Comparison of ENCODE assay signal across 21 mouse cellular contexts in genomic region chr1:185292646-185293360, GRCm38 (mm10). TPM values are rescaled to one million over a fixed set of nuclear protein-coding genes. Genes with fewer than 3 reads are reported as not detected.
A peak's percentile ranks its signal among the peaks of the same experiment; 100 is the strongest.
DNase-seq lines count a peak whose midpoint lies in the region; ATAC-seq lines count a peak whose summit lies in the region.
"Had no signal": no experiment of that assay in that cellular context is flagged by ENCODE, and none has a peak within 500 bp of the region (broad histone marks: within the 10 kb centered on the region; RNA-seq: fewer than 3 reads in every experiment).

No protein-coding gene starts in this region.

- DNase-seq in embryonic facial prominence, embryonic 14.5 days (ENCODE audit: low spot score): no peak
- DNase-seq in embryonic facial prominence, embryonic 10.5 days (ENCODE audit: low spot score): no peak
- DNase-seq in kidney, adult 9 months: peak; percentile 23
- DNase-seq in kidney, adult 18-20 months: no peak
- peak; percentile 28 to 58 for DNase-seq in kidney, postnatal 4 days
- DNase-seq: adrenal gland, adult 2 months; cerebellum, adult 18-20 months; embryo, embryonic 11 days; gastrocnemius, postnatal 14 days; heart, adult 18-20 months; heart, postnatal 10 days; layer of hippocampus, adult 9-11 months; thymus, adult 18-20 months; thymus, postnatal 36 days had no signal

- H3K4me2 ChIP-seq in embryonic facial prominence, embryonic 14.5 days (ENCODE audit: low read depth, low read length): no peak overlapping the region
- no peak overlapping the region for H3K4me2 ChIP-seq in kidney, embryonic 16.5 days (replicated peaks; ENCODE audit: low read depth, low read length)
- no peak overlapping the region for H3K4me2 ChIP-seq in hindbrain, embryonic 12.5 days (replicated peaks)
- H3K4me2 ChIP-seq: embryonic facial prominence, embryonic 15.5 days; forebrain, embryonic 15.5 days; heart, embryonic 12.5 days had no signal

- ATAC-seq in embryonic facial prominence, embryonic 14.5 days (ENCODE audit: low read depth): 0 out of 2 replicates have a peak, but pooled peaks have one; percentile 23
- peak; percentile 92 for ATAC-seq in kidney, embryonic 16.5 days (ENCODE audit: low FRiP score, low TSS enrichment)
- ATAC-seq in hindbrain, embryonic 12.5 days (ENCODE audit: low FRiP score): no peak
- ATAC-seq: forebrain, embryonic 15.5 days had no signal

- no peaks in the 10 kb centered on the region for H3K9me3 ChIP-seq in embryonic facial prominence, embryonic 14.5 days (ENCODE audit: control insufficient read depth, low read length)
- no peaks in the 10 kb centered on the region for H3K9me3 ChIP-seq in embryonic facial prominence, embryonic 10.5 days
- no peaks in the 10 kb centered on the region for H3K9me3 ChIP-seq in kidney, embryonic 16.5 days (ENCODE audit: low read length)
- no peaks in the 10 kb centered on the region for H3K9me3 ChIP-seq in hindbrain, embryonic 12.5 days (replicated peaks)
- H3K9me3 ChIP-seq: embryonic facial prominence, embryonic 15.5 days; forebrain, embryonic 15.5 days; heart, embryonic 12.5 days; midbrain, embryonic 10.5 days had no signal

- no peak overlapping the region for H3K4me3 ChIP-seq in embryonic facial prominence, embryonic 14.5 days (ENCODE audit: low read depth, low read length)
- no peak overlapping the region for H3K4me3 ChIP-seq in embryonic facial prominence, embryonic 10.5 days
- H3K4me3 ChIP-seq in kidney, embryonic 16.5 days (ENCODE audit: low read length): no peak overlapping the region
- no peak overlapping the region for H3K4me3 ChIP-seq in hindbrain, embryonic 12.5 days
- H3K4me3 ChIP-seq: embryonic facial prominence, embryonic 15.5 days; forebrain, embryonic 15.5 days; heart, embryonic 12.5 days; midbrain, embryonic 10.5 days had no signal

- H3K4me1 ChIP-seq in embryonic facial prominence, embryonic 14.5 days (ENCODE audit: control insufficient read depth, insufficient read depth, low read length): no peaks in the 10 kb centered on the region
- no peaks in the 10 kb centered on the region for H3K4me1 ChIP-seq in embryonic facial prominence, embryonic 10.5 days
- H3K4me1 ChIP-seq in kidney, embryonic 16.5 days (ENCODE audit: insufficient read depth, low read length): no peaks in the 10 kb centered on the region
- no peaks in the 10 kb centered on the region for H3K4me1 ChIP-seq in hindbrain, embryonic 12.5 days
- H3K4me1 ChIP-seq: forebrain, embryonic 15.5 days; heart, embryonic 12.5 days; midbrain, embryonic 10.5 days had no signal

- H3K9ac ChIP-seq in embryonic facial prominence, embryonic 14.5 days (ENCODE audit: low read depth, low read length): no peak overlapping the region
- no peak overlapping the region for H3K9ac ChIP-seq in kidney, embryonic 16.5 days (replicated peaks; ENCODE audit: low read length)
- H3K9ac ChIP-seq in hindbrain, embryonic 12.5 days: no peak overlapping the region
- H3K9ac ChIP-seq: embryonic facial prominence, embryonic 15.5 days; forebrain, embryonic 15.5 days; heart, embryonic 12.5 days had no signal

- WGBS in embryonic facial prominence, embryonic 14.5 days: 94% methylated on average over 10 of the region's 10 CpGs
- 92% methylated on average over 10 of the region's 10 CpGs for WGBS in embryonic facial prominence, embryonic 10.5 days
- WGBS in kidney, embryonic 16.5 days: 70% methylated on average over 10 of the region's 10 CpGs
- WGBS in hindbrain, embryonic 12.5 days: 94% methylated on average over 10 of the region's 10 CpGs

- H3K27ac ChIP-seq in embryonic facial prominence, embryonic 14.5 days (replicated peaks; ENCODE audit: low read depth, low read length): no peak overlapping the region
- no peak overlapping the region for H3K27ac ChIP-seq in embryonic facial prominence, embryonic 10.5 days (replicated peaks)
- H3K27ac ChIP-seq in kidney, embryonic 16.5 days (ENCODE audit: low read length): 0 out of 2 replicates have a peak overlapping the region, but pooled peaks have one; percentile 0
- no peak overlapping the region for H3K27ac ChIP-seq in hindbrain, embryonic 12.5 days
- H3K27ac ChIP-seq: embryonic facial prominence, embryonic 15.5 days; forebrain, embryonic 15.5 days; macrophage; midbrain, embryonic 10.5 days had no signal

- no peaks in the 10 kb centered on the region for H3K27me3 ChIP-seq in embryonic facial prominence, embryonic 14.5 days (replicated peaks; ENCODE audit: control insufficient read depth, insufficient read depth, low read length)
- no peaks in the 10 kb centered on the region for H3K27me3 ChIP-seq in embryonic facial prominence, embryonic 10.5 days (replicated peaks; ENCODE audit: low read depth, poor library complexity, severe bottlenecking)
- H3K27me3 ChIP-seq in kidney, embryonic 16.5 days (ENCODE audit: insufficient read depth, low read length): no peaks in the 10 kb centered on the region
- no peaks in the 10 kb centered on the region for H3K27me3 ChIP-seq in hindbrain, embryonic 12.5 days
- H3K27me3 ChIP-seq: embryonic facial prominence, embryonic 15.5 days; forebrain, embryonic 15.5 days; heart, embryonic 12.5 days had no signal

- H3K36me3 ChIP-seq in embryonic facial prominence, embryonic 14.5 days (ENCODE audit: control insufficient read depth, insufficient read depth, low read length): peaks cover 90% of the 10 kb centered on the region
- peaks cover 91% of the 10 kb centered on the region for H3K36me3 ChIP-seq in embryonic facial prominence, embryonic 10.5 days (replicated peaks)
- H3K36me3 ChIP-seq in kidney, embryonic 16.5 days (ENCODE audit: insufficient read depth, low read length): peaks cover 59% of the 10 kb centered on the region
- H3K36me3 ChIP-seq in hindbrain, embryonic 12.5 days: peaks cover 73% of the 10 kb centered on the region

RNA-seq across cellular contexts. Expression of gene Iars2, which starts 36.4 kb away (rescaled TPM):
- polyA plus RNA-seq in embryonic facial prominence, embryonic 14.5 days (2014; fragmentation: Nextera tagmentation; extraction: Ambion mirVana): 27.9 and 29.0 TPM in 2 replicates
- polyA plus RNA-seq in embryonic facial prominence, embryonic 10.5 days (2016; fragmentation: Nextera tagmentation; extraction: Ambion mirVana): 25.0 and 26.9 TPM in 2 replicates
- polyA plus RNA-seq in kidney, embryonic 16.5 days (2015; fragmentation: Nextera tagmentation; extraction: Ambion mirVana): 34.2 and 35.2 TPM in 2 replicates
- polyA plus RNA-seq in hindbrain, embryonic 12.5 days (2016; fragmentation: Nextera tagmentation; extraction: Ambion mirVana): 24.7 and 25.0 TPM in 2 replicates

RNA-seq across cellular contexts. Expression of gene Bpnt1, which starts 39.1 kb away (rescaled TPM):
- polyA plus RNA-seq in embryonic facial prominence, embryonic 14.5 days (2014; fragmentation: Nextera tagmentation; extraction: Ambion mirVana): 12.4 and 16.0 TPM in 2 replicates
- polyA plus RNA-seq in embryonic facial prominence, embryonic 10.5 days (2016; fragmentation: Nextera tagmentation; extraction: Ambion mirVana): 32.1 and 36.1 TPM in 2 replicates
- polyA plus RNA-seq in kidney, embryonic 16.5 days (2015; fragmentation: Nextera tagmentation; extraction: Ambion mirVana): 56.4 and 65.5 TPM in 2 replicates
- 32.5 and 34.2 TPM in 2 replicates for polyA plus RNA-seq in hindbrain, embryonic 12.5 days (2016; fragmentation: Nextera tagmentation; extraction: Ambion mirVana)

Comparison
In these comparisons a context has a peak if more than half of its experiments do, and no peak if none do; other contexts are left out.
1. DNase-seq: peak in kidney, adult 9 months (single experiment) and kidney, postnatal 4 days (2 of 2); none in embryonic facial prominence, embryonic 14.5 days (single experiment), embryonic facial prominence, embryonic 10.5 days (single experiment) and kidney, adult 18-20 months (single experiment).